Mouse (Mus musculus) hindbrain, postnatal 0 days (tissue): ENCODE data around the gene Rheb. TPM values are rescaled to one million over a fixed set of nuclear protein-coding genes. Genes with fewer than 3 reads are reported as not detected.

Experiments
- ATAC-seq: fragments of 200-750 bp; cut with Nextera tagmentation; 2 replicates; pipeline ENCODE4 v1.8.0; 2017; ENCODE audit warnings: mild to moderate bottlenecking, moderate TSS enrichment, moderate library complexity
- DNase-seq: peaks from one replicate; pipeline ENCODE4 v3.0.0-alpha.2; 2015; ENCODE audit warnings: low spot score
- H3K27ac ChIP-seq: fragments of 300-500 bp; sonication (generic); 2 replicates; pipeline ENCODE4 v1.5.1; 2014; ENCODE audit warnings: mild to moderate bottlenecking
- H3K27me3 ChIP-seq: fragments of 300-500 bp; sonication (generic); 2 replicates; pipeline ENCODE4 v1.6.1; 2014; ENCODE audit warnings: low read length, mixed read lengths; ENCODE audit not compliant: insufficient read depth
- H3K36me3 ChIP-seq: fragments of 300-500 bp; sonication (generic); 2 replicates; pipeline ENCODE4 v1.6.1; 2014; ENCODE audit warnings: low read length, mixed read lengths; ENCODE audit not compliant: insufficient read depth
- H3K4me1 ChIP-seq: fragments of 300-500 bp; sonication (generic); 2 replicates; pipeline ENCODE4 v1.6.1; 2014; ENCODE audit warnings: antibody characterized with exemption, low read length, mixed read lengths; ENCODE audit not compliant: insufficient read depth
- H3K4me2 ChIP-seq: fragments of 300-500 bp; sonication (generic); 2 replicates; pipeline ENCODE4 v1.6.1; 2014; ENCODE audit warnings: low read depth, mild to moderate bottlenecking, low read length, moderate library complexity, mixed read lengths
- H3K4me3 ChIP-seq: fragments of 300-500 bp; sonication (generic); 2 replicates; pipeline ENCODE4 v1.5.1; 2014; ENCODE audit warnings: low read length
- H3K9ac ChIP-seq: fragments of 300-500 bp; sonication (generic); replicated peaks from 2 replicates; pipeline ENCODE4 v1.6.1; 2014; ENCODE audit warnings: mild to moderate bottlenecking, low read length, moderate library complexity, mixed read lengths
- H3K9me3 ChIP-seq: fragments of 300-500 bp; sonication (generic); 2 replicates; pipeline ENCODE4 v1.6.1; 2016; ENCODE audit warnings: low read length, mixed read lengths
- CTCF ChIP-seq: IDR thresholded peaks from 2 replicates; pipeline ENCODE4 v1.5.1; 2016; ENCODE audit warnings: antibody characterized with exemption, control low read depth, low read depth
- WGBS: fragments of 180-500 bp; shearing (Covaris S2); extraction: QIAGEN DNeasy Blood & Tissue Kit; methylation state at CpG from one replicate; pipeline ENCODE4 v1.1.7; 2014; 5-methylcytosine and 5-hydroxymethylcytosine counted together
- polyA plus RNA-seq: library from polyadenylated mRNA; unstranded; fragments of >200 nt; fragmentation: Nextera tagmentation; extraction: Ambion mirVana; gene quantifications from 2 replicates; pipeline ENCODE4 v1.2.1, GENCODE M21; 2015
- total RNA-seq: library from RNA; depleted of rRNA; stranded (reverse); fragments of >200 nt; gene quantifications from 2 replicates; pipeline ENCODE4 v1.2.3, GENCODE M21; 2014; rRNA removed

The Rheb gene
- total RNA-seq, result 78.4 and 89.7 TPM in 2 replicates
- 284 and 287 TPM in 2 replicates for polyA plus RNA-seq

DNA sequence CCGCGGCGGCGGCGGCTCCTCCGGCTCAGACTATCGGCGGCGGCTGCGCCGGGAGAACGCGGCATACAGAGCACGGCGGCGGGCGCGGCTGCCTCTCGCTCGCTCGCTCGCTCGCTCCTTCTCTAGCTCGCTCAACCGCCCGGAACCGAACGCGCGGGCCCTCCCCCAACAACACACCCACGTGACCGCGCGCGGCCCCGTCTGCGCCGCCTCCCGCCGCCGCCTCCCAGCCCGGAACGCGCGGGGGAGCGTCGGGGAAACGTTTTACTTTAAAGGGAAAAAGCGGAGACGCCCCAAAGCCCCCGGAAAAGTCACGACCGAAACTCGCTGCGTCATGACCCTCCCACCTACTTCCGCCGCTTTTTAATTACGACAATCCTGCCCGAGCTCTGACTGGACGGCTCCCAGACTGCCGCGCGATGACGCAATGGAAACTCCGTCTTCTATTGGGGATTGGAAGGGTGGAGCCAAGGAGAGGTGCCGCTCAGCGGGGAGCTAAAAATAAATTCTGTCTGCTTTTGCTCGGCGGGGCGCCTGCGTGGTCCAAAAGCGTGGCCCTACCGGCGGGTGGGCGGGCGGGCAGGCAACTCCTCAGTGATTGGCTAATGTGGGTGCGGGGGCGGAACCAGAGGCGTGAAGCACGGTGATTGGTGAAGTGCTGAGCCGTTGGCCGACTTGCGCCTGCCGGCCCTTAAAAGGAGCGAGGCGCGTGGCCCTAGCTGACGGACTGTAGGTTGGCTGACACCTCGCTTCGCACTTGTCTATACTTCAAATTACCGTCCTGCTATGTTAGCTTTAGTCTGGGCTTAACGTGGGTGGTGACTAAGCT lies at the start of gene Rheb:
Gene Rheb (minus strand): TSS at position 351 of the 829 bp plus-strand sequence.
- under 1% methylated on average over 91 of the region's 92 CpGs for WGBS
- H3K4me3 ChIP-seq, result peak within 1 kb of the TSS; percentile 68
- peak within 1 kb of the TSS; percentile 91 for H3K4me2 ChIP-seq
- H3K27ac ChIP-seq, result peak within 1 kb of the TSS; percentile 99
- TF ChIP-seq CTCF, result no peak; the same call in 1 of the 2 replicates
- DNase-seq, result peak; percentile 100
- H3K36me3 ChIP-seq, result no peaks in the 10 kb centered on the region
- H3K4me1 ChIP-seq, result peaks cover 12% of the 10 kb centered on the region
- no peaks in the 10 kb centered on the region for H3K9me3 ChIP-seq
- ATAC-seq, result peak; percentile 98
- no peaks in the 10 kb centered on the region for H3K27me3 ChIP-seq
- H3K9ac ChIP-seq, result peak within 1 kb of the TSS; percentile 87

DNA sequence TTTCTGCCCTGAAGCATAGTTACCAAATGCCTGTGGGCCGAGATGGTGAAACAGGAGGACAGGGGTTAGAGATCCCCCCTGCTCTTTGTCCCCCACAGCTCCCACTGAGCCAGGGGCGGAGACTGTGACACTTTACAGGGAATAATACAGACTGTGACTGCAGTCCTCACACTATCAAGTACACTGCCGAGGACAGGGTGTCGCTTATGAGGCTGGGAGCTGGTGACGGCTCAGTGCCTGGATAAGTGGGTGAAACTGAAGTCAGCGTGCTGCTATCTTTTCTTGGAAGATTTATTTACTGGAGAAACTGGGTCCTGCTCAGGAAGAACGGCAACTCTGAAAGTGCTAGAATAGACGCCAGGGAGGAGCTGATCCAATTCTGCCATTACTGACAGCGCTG lies 47.4 kb upstream of the Rheb start:
- no peak overlapping the region for H3K4me2 ChIP-seq
- no peaks in the 10 kb centered on the region for H3K4me1 ChIP-seq
- H3K27ac ChIP-seq, result no peak overlapping the region
- ATAC-seq (no peak; the same call in 1 of the 2 replicates), DNase-seq (no peak)
- H3K9me3 ChIP-seq, result no peaks in the 10 kb centered on the region
- no peak overlapping the region for H3K4me3 ChIP-seq
- no peaks in the 10 kb centered on the region for H3K27me3 ChIP-seq
- peaks cover 16% of the 10 kb centered on the region for H3K36me3 ChIP-seq
- WGBS, result 67% methylated on average over 9 of the region's 9 CpGs
- no peak for TF ChIP-seq CTCF
- H3K9ac ChIP-seq, result no peak overlapping the region

DNA sequence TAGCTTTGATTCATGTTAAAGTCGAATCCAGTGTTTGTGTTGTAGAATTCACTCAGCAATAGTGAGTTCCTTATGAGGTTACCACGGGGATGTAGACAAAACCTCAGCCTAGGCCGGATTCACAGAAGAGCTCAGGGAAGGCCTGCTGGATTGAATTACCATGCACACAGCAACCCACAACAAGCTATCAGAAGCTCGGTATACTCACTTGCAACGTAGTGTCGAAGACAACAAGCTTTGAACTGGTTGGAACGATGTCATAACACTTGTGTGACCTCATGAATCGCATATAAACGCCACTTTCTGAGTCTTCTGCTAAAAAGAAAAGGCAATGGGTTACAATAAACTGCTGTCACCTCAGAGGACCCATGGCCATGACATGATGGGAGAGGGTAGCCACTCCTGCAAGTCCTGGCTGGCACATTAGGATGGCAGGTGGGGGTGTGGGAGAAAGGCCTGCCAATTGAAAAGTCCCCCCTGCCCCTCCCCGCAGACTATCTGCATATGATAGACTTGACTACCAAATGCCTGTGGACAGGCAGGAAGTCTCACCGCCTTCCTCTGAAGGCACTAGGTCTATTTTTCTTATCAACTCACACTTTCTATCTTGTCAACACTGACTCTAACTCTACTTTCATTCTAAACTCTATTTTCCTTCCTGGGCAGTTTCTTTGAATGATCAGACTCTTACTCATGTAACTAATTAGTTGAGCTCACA lies 46.6 kb upstream of the Rheb start:
- Histone ChIP-seq H3K27me3 (no peaks in the 10 kb centered on the region), H3K4me3 (no peak overlapping the region), H3K9ac (no peak overlapping the region), H3K27ac (no peak overlapping the region), H3K36me3 (peaks cover 16% of the 10 kb centered on the region), H3K4me1 (no peaks in the 10 kb centered on the region), H3K9me3 (no peaks in the 10 kb centered on the region), H3K4me2 (no peak overlapping the region)
- WGBS, result 86% methylated on average over 11 of the region's 11 CpGs
- no peak for TF ChIP-seq CTCF
- DNase-seq (no peak), ATAC-seq (no peak)

DNA sequence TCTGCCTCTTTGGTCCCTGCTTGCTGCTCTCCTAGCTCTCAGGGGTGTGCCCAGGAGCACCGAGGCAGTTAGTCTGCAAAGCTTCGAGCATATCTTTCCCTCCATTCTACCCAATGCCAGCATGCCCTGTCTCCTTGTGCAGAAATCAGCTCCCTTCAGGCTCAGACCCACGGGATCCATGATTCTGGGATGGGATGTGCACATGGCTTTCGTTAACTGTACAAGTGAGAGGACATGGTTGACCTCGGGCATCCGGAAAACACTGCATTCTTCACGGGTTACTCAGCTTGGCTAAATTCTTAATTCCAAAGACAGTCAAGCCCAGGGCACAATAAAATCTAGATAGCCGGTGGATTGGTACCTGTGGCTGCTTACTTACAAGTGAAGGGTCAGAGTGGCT lies 44.8 kb upstream of the Rheb start:
- ATAC-seq, result no peak
- Histone ChIP-seq H3K27me3 (no peaks in the 10 kb centered on the region), H3K4me3 (no peak overlapping the region), H3K4me1 (no peaks in the 10 kb centered on the region), H3K9me3 (no peaks in the 10 kb centered on the region), H3K36me3 (peaks cover 16% of the 10 kb centered on the region), H3K9ac (no peak overlapping the region), H3K4me2 (no peak overlapping the region), H3K27ac (no peak overlapping the region)
- no peak for DNase-seq
- 91% methylated on average over 8 of the region's 8 CpGs for WGBS
- no peak for TF ChIP-seq CTCF

DNA sequence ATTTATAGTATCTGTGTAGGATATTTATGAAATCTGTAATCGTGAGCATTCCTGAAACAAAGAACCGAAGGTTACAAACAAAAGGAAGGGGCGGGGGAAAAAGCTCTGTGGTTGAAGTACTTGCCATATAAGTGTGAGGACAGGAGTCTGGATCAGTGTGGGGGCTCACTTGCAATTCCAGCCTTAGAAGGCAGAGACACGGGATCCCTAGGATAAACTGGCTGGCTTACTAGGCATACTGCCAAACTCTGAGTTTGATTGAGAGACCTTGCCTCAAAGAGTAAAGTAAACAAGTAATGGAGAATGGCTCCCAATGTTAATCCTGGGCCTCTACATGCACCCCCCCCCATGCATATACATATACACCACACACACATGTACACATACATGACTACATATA lies 36.3 kb upstream of the Rheb start:
- Histone ChIP-seq H3K4me2 (no peak overlapping the region), H3K4me3 (no peak overlapping the region), H3K27me3 (no peaks in the 10 kb centered on the region), H3K4me1 (no peaks in the 10 kb centered on the region), H3K9ac (no peak overlapping the region), H3K36me3 (peaks cover 22% of the 10 kb centered on the region), H3K9me3 (no peaks in the 10 kb centered on the region), H3K27ac (no peak overlapping the region)
- ATAC-seq (no peak), DNase-seq (peak; percentile 19)
- 79% methylated on average over 4 of the region's 4 CpGs for WGBS
- TF ChIP-seq CTCF, result no peak

DNA sequence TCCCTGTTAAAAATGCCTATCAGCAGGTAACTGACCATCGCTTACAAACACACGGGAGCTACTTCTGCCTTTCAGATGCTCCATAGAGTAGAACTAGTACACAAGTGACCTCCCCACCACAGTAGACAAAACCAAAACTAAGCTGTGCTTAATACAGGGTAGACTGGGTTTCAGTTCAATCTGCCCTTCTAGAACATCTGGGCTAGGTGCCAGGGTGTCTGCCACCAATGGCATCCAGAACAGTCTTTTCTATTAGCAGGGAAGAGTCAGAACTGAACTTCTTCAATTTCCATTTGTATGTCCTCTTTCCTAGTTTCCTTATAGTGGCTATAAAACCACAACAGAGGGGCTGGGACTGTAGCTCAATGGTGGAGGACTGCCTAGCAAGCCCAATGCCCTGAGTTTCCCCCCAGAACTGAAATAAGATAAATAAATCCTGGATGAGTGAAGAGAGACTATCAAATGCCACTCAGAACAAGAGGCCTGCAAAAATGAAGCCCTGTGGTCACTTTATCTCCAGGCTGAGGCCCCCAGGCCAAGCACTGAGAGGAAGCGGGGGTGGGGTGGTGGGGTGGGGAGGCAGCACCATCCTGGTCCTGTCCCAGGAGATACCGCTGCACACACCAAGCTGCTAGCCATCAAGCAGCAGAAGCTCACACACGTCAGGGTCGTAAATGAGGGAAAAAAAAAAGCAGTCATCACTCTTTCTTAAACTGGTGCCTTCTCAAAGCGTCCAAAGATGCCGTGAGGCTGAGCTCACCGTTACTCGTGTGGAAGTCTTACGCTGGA lies 35.6 kb upstream of the Rheb start:
- H3K36me3 ChIP-seq, result peaks cover 22% of the 10 kb centered on the region
- no peaks in the 10 kb centered on the region for H3K9me3 ChIP-seq
- no peaks in the 10 kb centered on the region for H3K27me3 ChIP-seq
- H3K4me1 ChIP-seq, result no peaks in the 10 kb centered on the region
- H3K4me3 ChIP-seq, result no peak overlapping the region
- no peak overlapping the region for H3K27ac ChIP-seq
- ATAC-seq, result no peak
- no peak for DNase-seq
- 87% methylated on average over 11 of the region's 11 CpGs for WGBS
- H3K9ac ChIP-seq, result no peak overlapping the region
- no peak for TF ChIP-seq CTCF
- no peak overlapping the region for H3K4me2 ChIP-seq
